In the genomic region with DNA sequence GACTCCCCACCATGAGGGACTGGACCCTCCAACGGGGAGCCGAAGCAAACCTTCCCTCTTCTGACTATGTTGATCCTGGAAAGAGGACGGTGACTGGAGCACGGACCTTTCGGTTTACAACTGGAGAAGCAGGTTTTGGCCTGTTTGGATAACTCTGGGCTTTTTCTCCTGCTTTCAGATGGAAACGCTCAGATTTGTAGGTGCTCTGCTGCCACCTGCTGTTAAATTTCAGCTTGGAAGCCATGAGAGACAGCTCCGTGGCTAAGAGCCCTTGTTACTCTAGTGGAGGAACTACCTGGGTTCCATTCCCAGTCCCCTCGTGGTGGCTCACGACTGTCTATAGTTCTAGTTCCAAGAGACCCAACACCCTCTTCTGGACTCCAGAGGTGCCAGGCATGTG, we compare ENCODE assay signal across 8 mouse cellular contexts. TPM values are rescaled to one million over a fixed set of nuclear protein-coding genes. Genes with fewer than 3 reads are reported as not detected.
DNase-seq lines count a peak whose midpoint lies in the region; ATAC-seq lines count a peak whose summit lies in the region.

No protein-coding gene starts in this region.

- no peak overlapping the region for H3K4me3 ChIP-seq in liver, embryonic 12.5 days

- intact Hi-C loops in left cerebral cortex, postnatal 25 days (cut with DNase I), result loop anchor here (1.0 kb wide), 1 partner anchor 96 kb away; no protein-coding TSS in a partner anchor

- H3K27me3 ChIP-seq in liver, embryonic 12.5 days (replicated peaks), result peaks cover 16% of the 10 kb centered on the region

- H3K9me3 ChIP-seq in liver, embryonic 12.5 days (replicated peaks), result no peaks in the 10 kb centered on the region

- WGBS in liver, embryonic 12.5 days (ENCODE audit: insufficient replicate concordance), result 16% methylated on average over 9 of the region's 9 CpGs

- no peak overlapping the region for H3K4me2 ChIP-seq in liver, embryonic 12.5 days

- peak; percentile 55 for DNase-seq in liver
- peak; percentile 31 to 75 for DNase-seq in frontal cortex, postnatal 10 days (ENCODE audit: low spot score in 2 of 2)
- peak; percentile 86 for DNase-seq in kidney, adult 18-20 months
- peak; percentile 82 to 89 for DNase-seq in left cerebral cortex, postnatal 25 days (ENCODE audit: low spot score in 2 of 2)
- peak; percentile 64 for DNase-seq in neural tube, embryonic 10.5 days (ENCODE audit: extremely low spot score, low spot score)
- peak; percentile 83 for DNase-seq in testis, postnatal 10 days (ENCODE audit: low spot score)

- no peak overlapping the region for H3K27ac ChIP-seq in liver, embryonic 12.5 days

- H3K4me1 ChIP-seq in liver, embryonic 12.5 days, result peaks cover 4% of the 10 kb centered on the region; the same call in 1 of the 2 replicates

- H3K9ac ChIP-seq in liver, embryonic 12.5 days, result no peak overlapping the region

- ATAC-seq in liver, embryonic 12.5 days, result no peak
- ATAC-seq in cerebellum, adult (ENCODE audit: insufficient number of reproducible peaks, low FRiP score, low TSS enrichment), result peak; percentile 79; the same call in 1 of the 2 replicates

- no peaks in the 10 kb centered on the region for H3K36me3 ChIP-seq in liver, embryonic 12.5 days

RNA-seq across cellular contexts. Expression of a gene that starts 45.6 kb away (rescaled TPM):
- not detected in 2 replicates for polyA plus RNA-seq in liver, embryonic 12.5 days (2016; fragmentation: Nextera tagmentation; extraction: Ambion mirVana)
- total RNA-seq in left cerebral cortex, postnatal 25 days (2021), result 10 to 100 TPM; 22.3 to 28.8 TPM
